Mouse (Mus musculus) olfactory bulb, adult 2 months (tissue): ENCODE measurements around the gene Serpina12. TPM values are rescaled to one million over a fixed set of nuclear protein-coding genes. Genes with fewer than 3 reads are reported as not detected.

ENCODE experiments used
- H3K27ac ChIP-seq: fragments of 200-500 bp; 2 replicates; pipeline ENCODE4 v1.5.1; 2012; ENCODE audit warnings: low read depth, low read length; ENCODE audit not compliant: insufficient read depth
- H3K4me1 ChIP-seq: fragments of 200-500 bp; 2 replicates; pipeline ENCODE4 v1.6.1; 2012; ENCODE audit warnings: low read length; ENCODE audit not compliant: control insufficient read depth, insufficient read depth
- H3K4me3 ChIP-seq: fragments of 200-500 bp; 2 replicates; pipeline ENCODE4 v1.5.1; 2012; ENCODE audit warnings: mild to moderate bottlenecking, low read depth, low read length, moderate library complexity; ENCODE audit not compliant: insufficient read depth
- CTCF ChIP-seq: fragments of 200-500 bp; IDR thresholded peaks from 2 replicates; pipeline ENCODE4 v1.5.1; 2012; ENCODE audit warnings: low read depth, mild to moderate bottlenecking, low read length, moderate library complexity; ENCODE audit not compliant: insufficient read depth
- POLR2A ChIP-seq: fragments of 200-500 bp; IDR thresholded peaks from 2 replicates; pipeline ENCODE4 v1.6.1; 2012; ENCODE audit warnings: mild to moderate bottlenecking, low read depth, low read length, moderate library complexity; ENCODE audit not compliant: insufficient read depth
- WGBS: fragments of 180-500 bp; shearing (Covaris S2); methylation state at CpG from one replicate; pipeline ENCODE4 v1.1.7; 2018; 5-methylcytosine and 5-hydroxymethylcytosine counted together
- polyA plus RNA-seq: library from polyadenylated mRNA; stranded (reverse); fragments of >200 nt; gene quantifications from 2 replicates; pipeline ENCODE4 v1.2.4, GENCODE M21; 2012; ENCODE audit warnings: low replicate concordance; ENCODE audit not compliant: missing spikeins, insufficient read depth, insufficient read length

Serpina12 gene
- not detected in 2 replicates for polyA plus RNA-seq

DNA sequence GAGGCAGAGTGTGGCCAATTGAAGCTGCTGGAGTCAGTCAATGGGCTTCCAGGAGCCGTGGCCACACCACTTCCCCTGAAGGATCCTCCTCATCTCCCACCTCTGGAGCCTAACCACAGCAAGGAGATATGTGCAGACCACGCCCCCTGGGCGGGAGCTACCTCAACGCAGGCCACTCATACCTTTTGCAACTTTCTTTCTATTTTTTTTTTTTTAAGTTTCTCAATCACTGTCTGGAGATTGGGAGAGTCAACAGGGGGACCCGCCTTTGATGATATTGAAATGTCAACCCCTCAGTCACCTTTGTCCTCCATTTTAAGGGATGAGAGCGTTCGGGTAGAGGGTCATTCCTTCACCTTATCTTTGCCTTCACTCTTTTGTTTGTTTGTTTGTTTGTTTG is at the start of gene Serpina12:
Gene Serpina12, minus strand, starts transcription at position 101 of the 400 bp plus-strand sequence.
- 92% methylated on average over 7 of the region's 7 CpGs for WGBS

DNA sequence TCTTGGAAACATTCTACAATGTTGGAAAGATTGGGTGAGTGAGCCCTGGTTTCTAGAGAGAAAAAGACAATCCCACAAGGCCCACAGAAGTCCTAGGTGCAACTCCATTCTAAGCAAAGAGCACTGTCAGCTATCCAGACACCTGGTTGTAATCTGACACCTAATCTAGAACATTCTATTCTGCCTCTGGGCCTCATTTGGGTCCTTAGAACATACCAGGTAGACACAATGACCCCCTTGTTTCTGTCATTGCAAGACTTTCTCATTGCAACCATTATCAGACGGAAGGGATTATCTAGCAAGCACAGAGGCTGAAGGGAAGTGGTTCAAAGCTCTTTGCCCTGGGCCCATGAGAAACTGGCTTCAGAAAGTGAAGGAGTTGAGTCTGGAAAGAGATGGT is 47.1 kb upstream of the Serpina12 start:
- 84% methylated on average over 1 of the region's 1 CpGs for WGBS
- no peak overlapping the region for H3K27ac ChIP-seq
- H3K4me3 ChIP-seq: no peak overlapping the region
- no peak for TF ChIP-seq POLR2A
- no peak for TF ChIP-seq CTCF
- no peaks in the 10 kb centered on the region for H3K4me1 ChIP-seq

More for the DNA sequence above, at the start of gene Serpina12:
- TF ChIP-seq POLR2A (no peak), CTCF (no peak)
- no peak within 1 kb of the TSS for H3K4me3 ChIP-seq
- H3K4me1 ChIP-seq: peaks cover 6% of the 10 kb centered on the region; the same call in 1 of the 2 replicates
- H3K27ac ChIP-seq: no peak within 1 kb of the TSS

DNA sequence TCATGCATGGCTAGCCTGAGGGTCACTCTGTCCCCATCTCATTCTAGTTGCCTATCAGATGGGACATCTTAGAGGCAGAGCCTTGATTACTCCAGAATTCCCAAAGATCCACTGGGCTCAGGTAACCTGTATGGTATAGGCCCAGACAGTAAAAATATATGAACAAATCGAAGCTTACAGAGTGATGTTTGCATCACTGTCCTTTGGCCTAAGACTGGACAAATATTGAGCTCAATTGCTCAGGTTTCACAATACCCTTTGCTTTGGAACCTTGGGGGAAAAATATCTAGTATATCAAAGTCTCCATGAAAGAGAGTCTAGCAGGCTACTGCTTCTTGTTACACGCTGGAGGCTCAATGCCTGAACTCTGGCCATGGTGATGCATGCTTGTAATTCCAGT is 45.9 kb upstream of the Serpina12 start:
- Histone ChIP-seq H3K4me1 (no peaks in the 10 kb centered on the region), H3K4me3 (no peak overlapping the region), H3K27ac (no peak overlapping the region)
- WGBS: 84% methylated on average over 2 of the region's 2 CpGs
- TF ChIP-seq POLR2A: no peak
- no peak for TF ChIP-seq CTCF

DNA sequence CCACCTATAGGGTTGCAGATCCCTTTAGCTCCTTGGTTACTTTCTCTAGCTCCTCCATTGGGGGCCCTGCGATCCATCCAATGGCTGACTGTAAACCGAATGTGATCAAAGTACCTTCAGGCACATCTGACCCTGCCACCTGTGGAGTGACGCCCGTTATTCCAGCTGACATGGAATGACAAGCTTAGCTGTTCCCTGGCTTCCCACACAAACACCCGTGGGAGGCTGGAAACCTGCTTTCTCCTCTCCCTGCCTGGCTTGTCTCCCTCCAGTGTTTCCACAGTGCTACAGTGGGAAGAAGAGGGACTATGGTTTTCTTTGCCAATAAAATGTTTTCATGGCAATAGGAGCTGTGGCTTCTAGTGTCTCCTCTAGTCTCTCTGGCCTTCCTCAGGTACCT is 28.0 kb upstream of the Serpina12 start:
- Histone ChIP-seq H3K27ac (no peak overlapping the region), H3K4me3 (no peak overlapping the region), H3K4me1 (no peaks in the 10 kb centered on the region)
- TF ChIP-seq CTCF: no peak
- TF ChIP-seq POLR2A: no peak
- 70% methylated on average over 5 of the region's 5 CpGs for WGBS

DNA sequence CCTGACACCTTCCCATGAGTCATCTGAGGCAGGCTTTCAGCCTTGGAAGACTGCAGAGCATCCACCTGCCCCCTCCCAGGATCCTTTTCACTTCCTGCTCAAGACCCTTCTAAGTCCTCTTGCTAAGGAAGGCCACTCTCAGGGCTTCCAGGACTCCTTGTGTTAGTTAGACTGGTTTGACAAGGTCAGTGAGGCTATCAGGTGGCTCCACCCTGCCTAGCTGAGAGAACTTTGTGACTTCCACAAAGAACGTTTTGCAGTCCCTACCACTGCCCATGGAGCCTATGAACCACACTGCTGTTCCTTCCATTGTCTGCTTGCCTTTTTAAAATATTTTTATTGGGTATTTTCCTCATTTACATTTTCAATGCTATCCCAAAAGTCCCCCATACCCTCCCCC is 27.5 kb upstream of the Serpina12 start:
- 56% methylated on average over 1 of the region's 1 CpGs for WGBS
- Histone ChIP-seq H3K27ac (no peak overlapping the region), H3K4me1 (no peaks in the 10 kb centered on the region), H3K4me3 (no peak overlapping the region)
- TF ChIP-seq POLR2A: no peak
- no peak for TF ChIP-seq CTCF

DNA sequence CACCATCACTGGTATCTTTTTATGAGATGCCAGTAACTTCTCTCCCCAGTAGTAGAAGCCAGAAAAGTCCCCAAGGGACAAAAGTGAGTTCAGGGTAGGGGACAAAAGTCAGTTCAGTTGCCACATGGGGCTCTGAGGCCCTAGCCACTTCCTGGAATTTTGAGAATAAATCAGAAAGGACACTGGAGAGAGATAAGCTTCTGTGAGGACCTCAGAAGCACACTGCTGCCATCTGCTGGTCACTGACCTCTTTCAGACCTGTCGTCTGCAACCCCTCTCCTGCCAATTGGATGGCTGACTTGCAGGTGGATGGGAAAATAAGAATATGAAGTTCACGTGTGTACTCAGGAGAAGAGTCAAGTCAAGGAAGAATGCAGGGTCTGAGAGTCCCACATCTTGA is 25.4 kb upstream of the Serpina12 start:
- H3K4me3 ChIP-seq: no peak overlapping the region
- H3K27ac ChIP-seq: no peak overlapping the region
- peaks cover 6% of the 10 kb centered on the region for H3K4me1 ChIP-seq
- 9% methylated on average over 2 of the region's 2 CpGs for WGBS
- TF ChIP-seq POLR2A (no peak), CTCF (peak; percentile 30; the same call in 1 of the 2 replicates)

DNA sequence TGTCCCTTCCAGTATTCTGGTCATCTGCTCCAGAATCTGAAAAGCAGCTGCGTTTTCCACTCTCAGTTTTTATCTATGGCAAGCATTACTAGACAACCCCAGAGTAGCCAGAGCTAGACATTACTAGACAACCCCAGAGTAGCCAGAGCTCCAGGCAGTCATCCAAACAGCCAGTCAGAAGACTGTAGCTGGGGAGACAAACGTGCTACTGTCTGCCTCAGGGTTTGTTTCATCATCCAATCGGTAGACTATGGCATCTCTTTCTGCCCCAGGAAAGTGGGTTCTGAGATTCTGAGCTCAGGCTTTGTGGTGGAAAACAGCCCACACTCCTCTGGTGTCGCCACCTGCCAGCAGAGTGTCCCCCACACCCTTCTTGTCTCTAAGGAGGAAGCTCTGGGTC is 23.3 kb upstream of the Serpina12 start:
- 24% methylated on average over 4 of the region's 4 CpGs for WGBS
- no peak overlapping the region for H3K4me3 ChIP-seq
- TF ChIP-seq POLR2A: no peak
- TF ChIP-seq CTCF: no peak
- H3K4me1 ChIP-seq: peaks cover 7% of the 10 kb centered on the region
- peak overlapping the region; percentile 8; the same call in 1 of the 2 replicates for H3K27ac ChIP-seq

DNA sequence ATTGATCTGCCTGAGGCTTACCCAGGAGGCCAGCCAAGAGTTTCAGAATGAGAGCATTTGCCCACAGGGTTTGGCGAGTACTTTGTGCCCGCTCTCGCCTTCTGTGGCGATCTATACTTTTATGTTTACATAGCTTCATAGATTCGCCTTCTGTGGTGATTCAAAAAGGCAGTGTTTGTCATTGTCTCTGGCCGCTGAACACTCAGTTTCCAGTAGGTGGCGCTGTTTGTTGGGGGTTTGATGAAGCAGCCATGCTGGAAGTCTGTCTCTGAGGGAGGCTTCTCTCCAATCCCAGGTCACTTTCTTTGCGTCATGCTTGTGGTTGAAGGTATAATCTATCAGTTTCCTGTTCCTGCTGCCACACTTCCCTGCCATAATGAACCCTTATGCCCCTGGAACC is 22.0 kb upstream of the Serpina12 start:
- WGBS: 28% methylated on average over 8 of the region's 8 CpGs
- Histone ChIP-seq H3K27ac (no peak overlapping the region), H3K4me1 (peaks cover 7% of the 10 kb centered on the region), H3K4me3 (no peak overlapping the region)
- no peak for TF ChIP-seq POLR2A
- TF ChIP-seq CTCF: peak; percentile 23; the same call in 1 of the 2 replicates

DNA sequence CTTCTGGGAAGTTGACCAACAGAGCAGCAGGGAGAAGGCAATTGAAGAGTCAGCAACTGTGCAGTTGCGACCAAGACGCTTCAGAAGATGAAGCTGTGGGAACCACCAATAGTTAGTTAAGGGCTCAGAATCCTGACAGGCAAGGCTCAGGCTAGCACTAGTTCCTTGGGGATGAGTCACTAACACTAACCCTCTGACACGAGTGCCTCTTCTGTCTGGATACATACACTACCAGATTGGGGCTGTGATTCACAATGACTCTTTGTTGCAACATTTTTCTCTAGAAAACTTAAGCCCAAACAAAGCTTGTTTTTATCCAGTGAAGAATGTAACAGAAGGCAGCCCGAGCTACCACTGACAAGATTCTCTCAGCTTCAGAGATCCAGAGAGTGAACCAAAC is 20.8 kb upstream of the Serpina12 start:
- TF ChIP-seq POLR2A (no peak), CTCF (no peak)
- 34% methylated on average over 4 of the region's 4 CpGs for WGBS
- Histone ChIP-seq H3K27ac (no peak overlapping the region), H3K4me3 (no peak overlapping the region), H3K4me1 (peaks cover 8% of the 10 kb centered on the region)

DNA sequence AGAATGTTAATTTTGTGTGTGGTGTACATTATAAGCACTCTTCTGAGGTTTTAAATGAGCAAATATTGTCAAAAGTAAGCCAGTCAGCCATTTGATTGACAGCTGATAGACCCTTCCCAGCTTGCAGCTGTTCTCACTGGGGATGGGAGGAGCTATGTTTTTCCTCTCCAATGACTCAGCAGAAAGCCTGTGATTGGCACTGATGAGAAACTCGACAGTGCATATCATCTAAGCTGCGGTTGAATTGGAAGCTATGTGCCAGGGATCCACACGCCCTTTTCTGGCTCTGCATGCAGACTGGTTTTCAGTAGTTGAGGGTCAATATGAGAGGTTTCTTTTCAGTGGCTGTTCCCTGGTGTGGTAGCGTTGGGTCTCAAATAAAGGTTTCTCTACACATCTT is 20.3 kb upstream of the Serpina12 start:
- no peak overlapping the region for H3K27ac ChIP-seq
- no peak for TF ChIP-seq CTCF
- TF ChIP-seq POLR2A: no peak

More for the DNA sequence above, 20.3 kb upstream of the Serpina12 start:
- WGBS: 31% methylated on average over 4 of the region's 4 CpGs
- Histone ChIP-seq H3K4me1 (peaks cover 11% of the 10 kb centered on the region), H3K4me3 (no peak overlapping the region)
